Mouse (Mus musculus): Measurements from ENCODE around the gene Crmp1. TPM values are rescaled to one million over a fixed set of nuclear protein-coding genes. Genes with fewer than 3 reads are reported as not detected.

The Crmp1 gene
- polyA plus RNA-seq (2017; shearing (Covaris generic)), result 5.4 TPM

DNA sequence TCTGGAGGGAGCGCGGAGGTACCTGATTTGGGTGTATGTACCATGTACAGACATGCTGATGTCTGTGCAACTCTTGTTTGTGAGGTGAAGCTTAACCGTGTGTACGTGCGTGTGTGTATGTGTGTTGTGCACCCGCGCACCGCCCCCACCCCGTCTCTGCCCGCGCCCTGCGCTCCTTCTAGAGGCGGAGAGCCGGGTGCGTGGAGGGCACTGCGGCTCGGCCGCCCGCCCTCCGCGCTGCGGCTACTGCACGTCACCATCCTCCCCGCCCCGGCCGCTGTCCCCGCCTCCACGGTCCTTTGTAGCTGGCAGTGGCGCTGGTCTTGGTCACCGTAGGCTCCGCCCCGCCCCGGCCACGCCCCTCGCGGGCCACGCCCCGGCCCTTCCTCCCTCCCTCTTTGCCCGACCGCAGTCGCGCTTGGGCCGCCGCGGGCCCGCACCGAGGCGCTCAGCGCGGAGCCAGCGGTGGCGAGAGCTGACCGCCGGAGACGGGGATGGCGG is at the start of gene Crmp1:
Gene Crmp1 (plus strand): TSS at position 290 of the 501 bp plus-strand sequence.

DNA sequence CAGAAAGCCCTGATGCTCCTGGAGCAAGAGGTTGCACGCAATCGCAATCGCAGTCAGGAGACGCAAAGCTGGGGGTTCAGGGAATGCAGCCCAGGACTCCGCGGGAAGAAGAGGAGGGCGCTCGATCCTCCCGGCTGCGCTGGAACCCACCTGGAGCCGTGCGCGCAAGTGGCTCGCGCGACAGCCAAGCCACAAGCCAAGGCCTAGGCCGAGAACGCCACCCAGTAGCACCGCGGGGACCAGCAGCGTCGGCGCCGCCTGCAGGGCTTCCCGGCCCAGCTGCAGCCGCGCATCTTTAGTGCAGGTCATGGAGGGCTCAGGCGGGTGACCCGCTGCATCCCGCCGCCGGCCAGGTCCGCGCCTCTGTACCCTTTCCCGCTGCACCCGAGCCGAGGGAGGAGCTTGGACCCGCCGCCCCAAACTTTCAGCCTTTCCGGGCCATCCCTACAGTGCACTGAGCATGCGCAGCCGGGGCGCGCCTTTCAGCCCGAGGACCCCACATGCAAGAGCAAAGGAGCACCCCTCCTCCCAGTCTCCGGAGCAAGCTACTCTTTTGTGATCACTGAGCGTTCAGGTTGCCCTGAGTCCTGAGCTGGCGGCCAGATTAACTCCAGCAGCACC is 94.9 kb downstream of the Crmp1 start, which contains the start of gene Evc:
Gene Evc (minus strand): TSS at position 410 of the 621 bp plus-strand sequence.

DNA sequence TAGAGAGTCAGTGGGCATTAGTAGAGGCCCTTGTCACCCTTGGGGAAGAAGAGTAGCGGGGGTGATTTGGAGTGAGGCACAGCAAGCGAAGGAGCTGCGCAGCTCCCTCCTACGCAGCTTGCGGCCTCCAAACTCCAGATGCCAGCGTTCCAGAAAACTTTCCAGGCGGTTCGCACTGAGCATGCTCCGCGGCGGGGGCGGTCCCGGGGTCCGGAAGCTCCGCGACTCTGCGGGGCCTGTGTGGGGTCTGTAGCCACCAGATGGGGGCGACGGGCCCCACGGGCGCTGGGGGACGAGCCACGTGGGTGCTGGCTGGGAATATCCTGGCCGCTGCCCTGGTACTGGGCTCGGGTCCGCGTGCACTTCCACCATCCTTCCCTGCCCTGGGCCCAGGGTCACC is 96.5 kb downstream of the Crmp1 start, which contains the start of gene Evc2:
Gene Evc2 (plus strand): TSS at position 212 of the 400 bp plus-strand sequence.

Other genes with a start within 250 kb of the Crmp1 start
- gene Gm1043, start 156.6 kb upstream of the Crmp1 start, polyA plus RNA-seq (2017; shearing (Covaris generic)), result 2.6 TPM
- gene Evc, start 95.0 kb downstream of the Crmp1 start, polyA plus RNA-seq (2017; shearing (Covaris generic)), result not detected
- gene Evc2, start 96.6 kb downstream of the Crmp1 start, polyA plus RNA-seq (2017; shearing (Covaris generic)), result not detected

Data from naive thymus-derived CD4-positive, alpha-beta T cell, adult 5 months (primary cell).